Mouse (Mus musculus) stomach, adult 2 months (tissue): ENCODE results near the gene Vmn1r40. TPM values are rescaled to one million over a fixed set of nuclear protein-coding genes. Genes with fewer than 3 reads are reported as not detected.

Experiments
- polyA plus RNA-seq: library from polyadenylated mRNA; depleted of rRNA; stranded (reverse); fragments of >200 nt; gene quantifications from 2 replicates; pipeline ENCODE4 v1.2.3, GENCODE M21; 2012; rRNA removed

The Vmn1r40 gene
- not detected in 2 replicates for polyA plus RNA-seq

GRCm38 (mm10) chr6:89707240-89707639 lies at the start of gene Vmn1r40:
Gene Vmn1r40 (plus strand): TSS chr6:89707540.

GRCm38 (mm10) chr6:89740466-89740865 lies 33.1 kb downstream of the Vmn1r40 start, which contains the start of gene Vmn1r41:
Gene Vmn1r41 (plus strand): TSS chr6:89740766.

Other genes with a start within 250 kb of the Vmn1r40 start
- 7.1 and 9.1 TPM in 2 replicates for gene Chchd6, start 111.9 kb upstream of the Vmn1r40 start, polyA plus RNA-seq
- 3.7 and 4.7 TPM in 2 replicates for gene Txnrd3, start 63.6 kb upstream of the Vmn1r40 start, polyA plus RNA-seq
- gene Vmn1r41, start 33.2 kb downstream of the Vmn1r40 start, polyA plus RNA-seq: not detected in 2 replicates
- gene Vmn1r42, start 168.9 kb downstream of the Vmn1r40 start, polyA plus RNA-seq: not detected in 2 replicates
- gene Vmn1r43, start 168.9 kb downstream of the Vmn1r40 start, polyA plus RNA-seq: not detected in 2 replicates
- not detected in 2 replicates for gene Vmn1r44, start 176.1 kb downstream of the Vmn1r40 start, polyA plus RNA-seq
- not detected in 2 replicates for gene Vmn1r45, start 233.1 kb downstream of the Vmn1r40 start, polyA plus RNA-seq